Mouse (Mus musculus): ENCODE data around the gene Gba2. TPM values are rescaled to one million over a fixed set of nuclear protein-coding genes. Genes with fewer than 3 reads are reported as not detected.
"Not testable (repeated sequence)": the region's sequence is repeated elsewhere in the genome, so short reads cannot be mapped to it uniquely, and the experiment has no call there.

Gene Gba2
- polyA plus RNA-seq, 1 experiment from 2014 or later, result 17.9 TPM

DNA sequence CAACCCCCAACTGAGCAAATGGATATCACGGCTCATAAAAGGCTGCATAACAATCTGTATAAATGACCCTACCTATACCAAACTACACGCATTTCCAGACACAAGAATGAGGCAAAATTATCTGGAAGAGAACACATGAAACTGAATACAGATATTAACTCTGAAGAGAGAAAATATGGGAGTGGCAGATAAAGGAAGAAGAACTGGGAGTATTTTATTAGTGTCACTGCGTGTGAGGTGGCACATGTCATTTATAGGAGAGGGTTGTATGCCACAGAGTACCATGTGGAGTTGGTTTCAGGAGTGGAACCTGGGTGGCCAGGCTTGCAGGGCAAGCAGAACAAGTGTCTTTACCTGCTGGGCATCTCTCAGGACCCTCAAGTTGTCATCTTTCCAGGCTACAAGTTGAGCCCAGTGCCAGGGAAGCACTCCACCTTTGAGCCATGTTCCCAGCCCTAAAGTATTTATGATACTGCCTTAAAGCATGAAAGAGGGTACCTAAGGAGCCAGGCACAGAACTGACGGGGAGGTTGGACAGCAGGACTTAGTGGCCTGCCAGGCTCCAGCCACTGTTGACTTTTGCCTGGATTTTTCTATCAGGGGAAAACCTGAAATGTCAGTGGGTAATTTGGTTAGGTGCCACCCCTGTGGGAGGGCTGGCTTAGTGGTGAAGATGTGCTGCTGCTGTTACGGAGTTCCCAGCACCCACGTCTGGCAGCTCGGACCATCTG, 20.1 kb upstream of the Gba2 start:
- 85% methylated on average over 7 of the region's 7 CpGs for WGBS
- H3K4me3 ChIP-seq (ENCODE audit: low read length), result no peak overlapping the region
- H3K9ac ChIP-seq (ENCODE audit: low read depth, low read length), result no peak overlapping the region
- H3K4me2 ChIP-seq (replicated peaks; ENCODE audit: low read depth, low read length), result no peak overlapping the region
- H3K36me3 ChIP-seq (ENCODE audit: control insufficient read depth, insufficient read depth, low read length), result no peaks in the 10 kb centered on the region
- no peak for ATAC-seq (ENCODE audit: low FRiP score, low TSS enrichment)
- no peak overlapping the region for H3K27ac ChIP-seq (ENCODE audit: low read depth, low read length)
- no peaks in the 10 kb centered on the region for H3K27me3 ChIP-seq (ENCODE audit: control insufficient read depth, insufficient read depth, low read length)
- H3K4me1 ChIP-seq (ENCODE audit: control insufficient read depth, insufficient read depth, low read length), result no peaks in the 10 kb centered on the region
- no peaks in the 10 kb centered on the region for H3K9me3 ChIP-seq (ENCODE audit: control insufficient read depth, low read length)

DNA sequence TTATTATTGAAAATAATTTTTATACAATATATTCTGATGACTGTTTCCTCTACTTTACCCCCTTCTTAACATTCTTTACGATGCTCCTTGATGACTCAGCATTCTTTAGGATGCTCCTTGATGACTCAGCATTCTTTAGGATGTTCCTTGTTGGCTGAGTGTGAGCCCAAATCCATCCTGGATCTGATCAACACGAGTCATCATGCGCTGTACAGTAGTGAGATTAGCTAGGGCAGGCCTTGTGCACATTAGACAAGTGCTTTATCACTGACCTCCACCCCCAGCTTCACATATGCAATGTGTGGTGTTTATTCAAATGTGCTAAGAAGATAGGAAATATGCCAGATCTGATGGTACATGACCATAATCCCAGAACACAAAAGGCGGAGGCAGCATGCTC, 19.5 kb upstream of the Gba2 start:
- H3K36me3 ChIP-seq (ENCODE audit: control insufficient read depth, insufficient read depth, low read length), result no peaks in the 10 kb centered on the region
- no peaks in the 10 kb centered on the region for H3K27me3 ChIP-seq (ENCODE audit: control insufficient read depth, insufficient read depth, low read length)
- no peaks in the 10 kb centered on the region for H3K4me1 ChIP-seq (ENCODE audit: control insufficient read depth, insufficient read depth, low read length)
- H3K9ac ChIP-seq (ENCODE audit: low read depth, low read length), result no peak overlapping the region
- no peak for ATAC-seq (ENCODE audit: low FRiP score, low TSS enrichment)
- no peak overlapping the region for H3K27ac ChIP-seq (ENCODE audit: low read depth, low read length)
- no peak overlapping the region for H3K4me3 ChIP-seq (ENCODE audit: low read length)
- no peak overlapping the region for H3K4me2 ChIP-seq (replicated peaks; ENCODE audit: low read depth, low read length)
- WGBS, result 79% methylated on average over 4 of the region's 4 CpGs
- no peaks in the 10 kb centered on the region for H3K9me3 ChIP-seq (ENCODE audit: control insufficient read depth, low read length)

DNA sequence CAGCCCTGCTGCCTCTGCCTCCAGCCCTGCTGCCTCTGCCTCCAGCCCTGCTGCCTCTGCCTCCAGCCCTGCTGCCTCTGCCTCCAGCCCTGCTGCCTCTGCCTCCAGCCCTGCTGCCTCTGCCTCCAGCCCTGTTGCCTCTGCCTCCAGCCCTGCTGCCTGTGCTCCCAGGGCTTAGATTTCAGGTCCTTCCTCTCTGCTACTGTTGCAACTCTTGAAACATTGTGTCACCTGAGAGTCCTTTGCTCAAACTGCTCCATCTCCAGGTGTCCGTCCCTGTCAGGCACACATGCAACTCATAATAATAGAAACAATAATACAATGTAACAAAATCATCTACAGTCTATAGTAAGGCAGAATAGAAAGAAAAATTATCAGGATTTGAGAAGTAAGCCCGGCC, 17.9 kb upstream of the Gba2 start:
- H3K4me2 ChIP-seq (replicated peaks; ENCODE audit: low read depth, low read length); H3K27ac ChIP-seq (ENCODE audit: low read depth, low read length); ATAC-seq (ENCODE audit: low FRiP score, low TSS enrichment); H3K27me3 ChIP-seq (ENCODE audit: control insufficient read depth, insufficient read depth, low read length); H3K4me1 ChIP-seq (ENCODE audit: control insufficient read depth, insufficient read depth, low read length); H3K4me3 ChIP-seq (ENCODE audit: low read length); H3K9me3 ChIP-seq (ENCODE audit: control insufficient read depth, low read length); H3K9ac ChIP-seq (ENCODE audit: low read depth, low read length); H3K36me3 ChIP-seq (ENCODE audit: control insufficient read depth, insufficient read depth, low read length): not testable (repeated sequence)
- WGBS, result 78% methylated on average over 2 of the region's 2 CpGs

DNA sequence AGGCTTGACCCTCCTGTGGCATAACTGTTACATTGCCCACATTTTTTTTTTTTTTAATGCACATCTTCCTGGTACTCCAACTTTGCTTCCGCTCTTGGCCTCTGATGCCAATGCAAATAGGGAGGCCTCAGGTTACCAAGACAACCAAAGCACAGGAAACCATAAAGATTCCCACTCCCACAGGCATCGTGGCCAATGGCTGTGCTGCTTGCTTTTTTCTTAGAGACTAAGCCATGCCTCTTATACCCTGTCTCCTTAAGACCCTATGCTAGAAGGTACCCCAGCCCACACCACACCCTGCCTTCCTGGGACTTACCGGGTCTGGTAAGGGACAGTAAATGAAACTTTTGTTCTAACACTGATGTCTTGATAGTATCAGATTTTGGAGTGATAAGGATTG, 14.8 kb upstream of the Gba2 start:
- Histone ChIP-seq H3K4me2 (replicated peaks; ENCODE audit: low read depth, low read length) (no peak overlapping the region), H3K4me3 (ENCODE audit: low read length) (no peak overlapping the region), H3K4me1 (ENCODE audit: control insufficient read depth, insufficient read depth, low read length) (no peaks in the 10 kb centered on the region), H3K27ac (ENCODE audit: low read depth, low read length) (no peak overlapping the region), H3K27me3 (ENCODE audit: control insufficient read depth, insufficient read depth, low read length) (no peaks in the 10 kb centered on the region), H3K9ac (ENCODE audit: low read depth, low read length) (no peak overlapping the region), H3K9me3 (ENCODE audit: control insufficient read depth, low read length) (no peaks in the 10 kb centered on the region), H3K36me3 (ENCODE audit: control insufficient read depth, insufficient read depth, low read length) (no peaks in the 10 kb centered on the region)
- 38% methylated on average over 3 of the region's 3 CpGs for WGBS
- no peak for ATAC-seq (ENCODE audit: low FRiP score, low TSS enrichment)

DNA sequence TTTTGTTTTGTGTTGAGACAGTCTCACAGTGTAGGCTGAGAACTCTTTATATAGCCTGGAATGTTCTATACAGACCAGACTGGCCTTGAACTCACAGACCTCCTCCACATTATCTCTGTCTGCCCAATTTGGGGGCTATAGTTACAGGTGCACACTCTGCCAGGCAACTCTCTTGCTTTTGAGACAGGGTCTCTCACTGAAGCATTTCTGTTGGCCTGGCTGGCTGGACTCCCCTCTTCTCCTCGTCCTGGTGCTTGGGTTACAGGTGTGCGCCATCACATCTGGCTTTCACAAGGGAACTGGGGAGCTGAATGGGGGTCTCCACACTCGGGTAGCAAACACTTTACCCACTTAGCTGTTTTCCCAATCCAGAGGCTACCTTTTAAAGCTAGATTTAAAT, 13.3 kb upstream of the Gba2 start:
- WGBS, result 74% methylated on average over 3 of the region's 3 CpGs
- Histone ChIP-seq H3K9me3 (ENCODE audit: control insufficient read depth, low read length) (no peaks in the 10 kb centered on the region), H3K4me2 (replicated peaks; ENCODE audit: low read depth, low read length) (no peak overlapping the region), H3K36me3 (ENCODE audit: control insufficient read depth, insufficient read depth, low read length) (no peaks in the 10 kb centered on the region), H3K4me1 (ENCODE audit: control insufficient read depth, insufficient read depth, low read length) (0 out of 2 replicates have a peak, but pooled peaks cover 3% of the 10 kb centered on the region), H3K9ac (ENCODE audit: low read depth, low read length) (no peak overlapping the region), H3K27me3 (ENCODE audit: control insufficient read depth, insufficient read depth, low read length) (no peaks in the 10 kb centered on the region), H3K27ac (ENCODE audit: low read depth, low read length) (no peak overlapping the region), H3K4me3 (ENCODE audit: low read length) (no peak overlapping the region)
- no peak for ATAC-seq (ENCODE audit: low FRiP score, low TSS enrichment)

DNA sequence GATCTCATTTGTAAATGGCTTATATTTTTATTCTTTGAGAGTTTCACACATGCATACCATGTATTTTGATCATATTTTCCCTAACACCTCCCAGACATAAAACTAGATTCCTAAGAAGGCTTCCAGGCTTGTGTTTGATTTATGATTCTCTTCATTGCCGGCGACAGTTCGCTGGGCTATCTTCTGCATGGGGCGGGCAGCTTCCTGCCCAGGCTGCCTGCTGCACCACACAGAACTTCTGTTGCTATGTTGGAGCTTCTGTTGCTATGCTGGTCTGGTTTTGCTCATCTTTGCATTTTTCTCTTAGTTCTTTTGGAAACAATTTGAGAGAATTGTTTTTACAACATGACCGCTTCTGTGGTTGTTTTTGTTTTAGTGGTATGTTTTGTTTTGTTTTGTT, 12.9 kb upstream of the Gba2 start:
- Histone ChIP-seq H3K27ac (ENCODE audit: low read depth, low read length) (no peak overlapping the region), H3K4me1 (ENCODE audit: control insufficient read depth, insufficient read depth, low read length) (0 out of 2 replicates have a peak, but pooled peaks cover 3% of the 10 kb centered on the region), H3K36me3 (ENCODE audit: control insufficient read depth, insufficient read depth, low read length) (no peaks in the 10 kb centered on the region), H3K4me3 (ENCODE audit: low read length) (no peak overlapping the region), H3K27me3 (ENCODE audit: control insufficient read depth, insufficient read depth, low read length) (no peaks in the 10 kb centered on the region), H3K9ac (ENCODE audit: low read depth, low read length) (no peak overlapping the region), H3K9me3 (ENCODE audit: control insufficient read depth, low read length) (no peaks in the 10 kb centered on the region), H3K4me2 (replicated peaks; ENCODE audit: low read depth, low read length) (no peak overlapping the region)
- WGBS, result 45% methylated on average over 5 of the region's 5 CpGs
- ATAC-seq (ENCODE audit: low FRiP score, low TSS enrichment), result no peak

DNA sequence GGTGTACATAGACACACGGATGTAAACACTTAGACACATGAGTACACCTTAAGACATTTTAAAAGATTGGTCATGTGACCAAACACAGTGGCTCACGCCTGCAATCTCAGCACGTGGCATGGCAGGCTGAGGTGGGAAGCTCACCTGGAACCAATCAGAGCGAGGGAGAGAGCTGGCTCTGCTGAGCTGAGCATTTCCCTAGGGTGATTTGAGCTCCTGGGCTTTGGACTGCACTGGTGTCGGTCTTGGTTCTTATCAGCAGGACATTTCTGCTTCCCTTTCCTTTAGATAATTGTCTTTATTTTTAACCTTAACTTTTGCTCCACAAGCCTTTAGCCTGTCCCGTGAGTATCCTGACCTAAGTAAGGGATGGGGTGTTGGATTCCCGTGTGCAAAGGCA, 9.0 kb upstream of the Gba2 start:
- Histone ChIP-seq H3K9me3 (ENCODE audit: control insufficient read depth, low read length) (no peaks in the 10 kb centered on the region), H3K4me3 (ENCODE audit: low read length) (no peak overlapping the region), H3K9ac (ENCODE audit: low read depth, low read length) (no peak overlapping the region), H3K36me3 (ENCODE audit: control insufficient read depth, insufficient read depth, low read length) (peaks cover 14% of the 10 kb centered on the region), H3K4me2 (replicated peaks; ENCODE audit: low read depth, low read length) (no peak overlapping the region), H3K27ac (ENCODE audit: low read depth, low read length) (no peak overlapping the region), H3K27me3 (ENCODE audit: control insufficient read depth, insufficient read depth, low read length) (no peaks in the 10 kb centered on the region), H3K4me1 (ENCODE audit: control insufficient read depth, insufficient read depth, low read length) (0 out of 2 replicates have a peak, but pooled peaks cover 13% of the 10 kb centered on the region)
- WGBS, result 71% methylated on average over 7 of the region's 7 CpGs
- ATAC-seq (ENCODE audit: low FRiP score, low TSS enrichment), result no peak

DNA sequence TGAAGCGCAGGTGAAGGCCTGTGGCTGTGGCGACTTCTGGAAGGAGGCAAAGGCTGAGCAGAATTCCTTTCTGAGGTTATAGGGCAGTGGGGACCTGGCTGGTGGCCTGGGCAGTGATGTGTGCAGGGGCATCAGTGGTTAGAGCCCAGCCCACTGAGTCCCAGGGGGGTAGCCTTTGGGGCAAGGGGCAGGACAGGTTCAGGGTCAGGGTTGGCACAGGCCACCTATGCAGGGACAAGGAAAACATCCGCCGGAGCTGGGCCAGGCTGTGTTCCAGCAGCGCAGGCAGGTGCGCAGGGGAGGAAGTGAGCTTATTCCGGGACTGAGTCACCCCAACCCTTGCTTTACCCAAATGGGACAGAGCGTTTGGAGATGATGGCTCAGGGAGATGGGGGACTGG, 7.7 kb upstream of the Gba2 start:
- WGBS, result 78% methylated on average over 8 of the region's 8 CpGs
- H3K9ac ChIP-seq (ENCODE audit: low read depth, low read length), result no peak overlapping the region
- ATAC-seq (ENCODE audit: low FRiP score, low TSS enrichment), result no peak

DNA sequence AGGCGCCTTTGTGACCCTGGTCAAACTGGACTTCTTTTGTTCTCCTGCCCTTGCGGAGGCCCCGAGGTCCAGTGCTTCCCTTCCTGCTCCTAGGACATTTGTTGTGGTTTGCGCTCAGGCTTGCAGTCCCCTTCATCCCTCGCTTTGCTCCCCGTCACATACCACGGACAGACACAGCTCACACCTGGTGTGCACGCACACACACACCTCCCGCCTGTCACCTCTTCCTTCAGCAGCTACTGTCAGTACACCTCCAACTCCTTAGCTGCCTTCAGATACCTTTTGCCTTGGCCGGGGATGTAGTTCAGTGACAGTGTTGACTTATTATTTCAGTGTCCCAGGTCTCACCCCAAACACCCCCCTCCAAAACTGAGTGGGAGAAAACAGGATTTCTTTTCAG, 7.0 kb upstream of the Gba2 start:
- no peaks in the 10 kb centered on the region for H3K27me3 ChIP-seq (ENCODE audit: control insufficient read depth, insufficient read depth, low read length)
- 0 out of 2 replicates have a peak, but pooled peaks cover 13% of the 10 kb centered on the region for H3K4me1 ChIP-seq (ENCODE audit: control insufficient read depth, insufficient read depth, low read length)
- 43% methylated on average over 10 of the region's 10 CpGs for WGBS
- H3K9me3 ChIP-seq (ENCODE audit: control insufficient read depth, low read length), result no peaks in the 10 kb centered on the region
- H3K36me3 ChIP-seq (ENCODE audit: control insufficient read depth, insufficient read depth, low read length), result peaks cover 34% of the 10 kb centered on the region
- no peak overlapping the region for H3K4me3 ChIP-seq (ENCODE audit: low read length)
- no peak overlapping the region for H3K4me2 ChIP-seq (replicated peaks; ENCODE audit: low read depth, low read length)
- ATAC-seq (ENCODE audit: low FRiP score, low TSS enrichment), result no peak
- H3K9ac ChIP-seq (ENCODE audit: low read depth, low read length), result 0 out of 2 replicates have a peak overlapping the region, but pooled peaks have one; percentile 23
- no peak overlapping the region for H3K27ac ChIP-seq (ENCODE audit: low read depth, low read length)

More for the DNA sequence above, 7.7 kb upstream of the Gba2 start:
- Histone ChIP-seq H3K9me3 (ENCODE audit: control insufficient read depth, low read length) (no peaks in the 10 kb centered on the region), H3K27me3 (ENCODE audit: control insufficient read depth, insufficient read depth, low read length) (no peaks in the 10 kb centered on the region), H3K36me3 (ENCODE audit: control insufficient read depth, insufficient read depth, low read length) (peaks cover 27% of the 10 kb centered on the region), H3K27ac (ENCODE audit: low read depth, low read length) (no peak overlapping the region), H3K4me3 (ENCODE audit: low read length) (no peak overlapping the region), H3K4me2 (replicated peaks; ENCODE audit: low read depth, low read length) (no peak overlapping the region), H3K4me1 (ENCODE audit: control insufficient read depth, insufficient read depth, low read length) (0 out of 2 replicates have a peak, but pooled peaks cover 13% of the 10 kb centered on the region)

All from kidney, embryonic 14.5 days (tissue).